9 mouse cellular contexts compared by ENCODE assay signal in the genomic region with DNA sequence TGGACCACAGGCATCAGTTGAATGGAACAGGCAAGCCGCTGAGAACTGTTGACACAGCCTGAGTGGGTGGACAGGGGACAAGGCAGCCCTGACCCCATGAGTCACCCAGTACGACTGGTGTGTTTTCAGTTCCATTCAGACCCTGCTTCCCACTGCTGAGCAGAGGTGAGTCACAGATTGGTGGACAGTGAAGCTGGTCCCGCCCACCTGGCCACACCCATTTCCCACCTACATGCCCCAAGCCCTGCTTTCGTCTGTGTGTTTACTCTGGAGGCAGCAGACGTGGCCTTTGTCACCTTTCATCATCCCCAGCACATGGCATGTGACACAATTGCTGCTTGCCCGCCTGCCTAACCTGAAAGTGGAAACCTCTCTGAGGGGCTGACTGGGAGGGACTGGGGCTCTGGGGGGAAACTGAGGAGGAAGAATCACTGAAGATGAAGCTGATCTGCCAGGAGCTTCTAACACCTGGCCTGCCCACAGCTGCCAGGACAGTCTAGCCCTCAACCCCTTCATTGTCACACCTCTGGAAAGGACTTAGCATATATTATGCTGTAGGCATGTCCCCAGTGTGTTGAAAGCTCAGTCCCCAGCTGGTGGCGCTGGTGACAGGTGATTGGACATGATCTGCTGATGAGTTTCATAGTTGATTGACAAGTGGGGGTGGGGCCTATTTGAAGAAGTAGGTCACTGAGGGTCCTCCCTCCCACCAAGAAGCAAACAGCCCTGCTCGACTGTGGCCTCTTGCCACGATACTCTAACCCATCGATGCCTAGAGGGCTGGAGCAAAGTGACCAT.
DNase-seq lines count a peak whose midpoint lies in the region; ATAC-seq and TF ChIP-seq lines count a peak whose summit lies in the region.
"Had no signal": no experiment of that assay in that cellular context is flagged by ENCODE, and none has a peak within 500 bp of the region (broad histone marks: within the 10 kb centered on the region; RNA-seq: fewer than 3 reads in every experiment).

No protein-coding gene starts in this region.

- ATAC-seq in forebrain, embryonic 14.5 days, result no peak

- no peak for TF ChIP-seq POLR2A in liver, adult 2 months (IDR thresholded peaks at IDR 0.05; ENCODE audit: extremely low read depth, insufficient read depth, low read length)

- peaks cover 4% of the 10 kb centered on the region for H3K4me1 ChIP-seq in liver, adult 2 months (ENCODE audit: control insufficient read depth, insufficient read depth, low read length)
- H3K4me1 ChIP-seq in forebrain, embryonic 14.5 days (ENCODE audit: control insufficient read depth, insufficient read depth, low read length), result no peaks in the 10 kb centered on the region

- peak; percentile 33; the same call in 1 of the 2 replicates for TF ChIP-seq CTCF in liver, adult 2 months (IDR thresholded peaks at IDR 0.05; ENCODE audit: low read depth, low read length)

- H3K9ac ChIP-seq in liver, adult 2 months (ENCODE audit: low read depth, low read length), result no peak overlapping the region
- H3K9ac ChIP-seq in forebrain, embryonic 14.5 days (ENCODE audit: low read length), result no peak overlapping the region

- no peaks in the 10 kb centered on the region for H3K9me3 ChIP-seq in forebrain, embryonic 14.5 days (replicated peaks; ENCODE audit: control insufficient read depth, low read length)

- H3K27me3 ChIP-seq in liver, adult 2 months (ENCODE audit: control insufficient read depth, insufficient read depth, low read length), result no peaks in the 10 kb centered on the region
- no peaks in the 10 kb centered on the region for H3K27me3 ChIP-seq in forebrain, embryonic 14.5 days (replicated peaks; ENCODE audit: control insufficient read depth, insufficient read depth, low read length)

- no peaks in the 10 kb centered on the region for H3K79me2 ChIP-seq in liver, adult 2 months (ENCODE audit: control insufficient read depth, insufficient read depth, low read length)

- peak; percentile 32 for DNase-seq in embryo, embryonic 10.5 days (ENCODE audit: low spot score)
- no peak for DNase-seq in embryo, embryonic 9.5 days (ENCODE audit: extremely low spot score)
- peak; percentile 53 to 69 for DNase-seq in urinary bladder, adult 18-20 months (ENCODE audit: low spot score in 2 of 2)
- DNase-seq in urinary bladder, postnatal 4 days (ENCODE audit: low spot score in 2 of 2), result no peak
- DNase-seq in liver, adult 2 months (ENCODE audit: extremely low read depth, low read depth, low spot score), result peak; percentile 82
- DNase-seq in yolk sac, embryonic 10.5 days (ENCODE audit: low spot score), result peak; percentile 80
- DNase-seq in forebrain, embryonic 14.5 days (ENCODE audit: low spot score), result no peak
- DNase-seq in heart, adult 18-20 months, result no peak

- no peak overlapping the region for H3K4me2 ChIP-seq in forebrain, embryonic 14.5 days (ENCODE audit: low read length)

- H3K36me3 ChIP-seq in liver, adult 2 months (ENCODE audit: control insufficient read depth, insufficient read depth, low read length), result no peaks in the 10 kb centered on the region
- H3K36me3 ChIP-seq in forebrain, embryonic 14.5 days (ENCODE audit: control insufficient read depth, insufficient read depth, low read length), result no peaks in the 10 kb centered on the region

- H3K27ac ChIP-seq in liver, adult 2 months (replicated peaks; ENCODE audit: insufficient read depth, low read depth, low read length), result no peak overlapping the region
- H3K27ac ChIP-seq in forebrain, embryonic 14.5 days (ENCODE audit: low read depth, low read length), result no peak overlapping the region
- H3K27ac ChIP-seq: macrophage had no signal

- 13% methylated on average over 10 of the region's 10 CpGs for WGBS in liver, adult 2 months
- WGBS in forebrain, embryonic 14.5 days, result 45% methylated on average over 10 of the region's 10 CpGs

- no peak overlapping the region for H3K4me3 ChIP-seq in liver, adult 2 months (ENCODE audit: insufficient read depth, low read depth, low read length)
- no peak overlapping the region for H3K4me3 ChIP-seq in forebrain, embryonic 14.5 days (ENCODE audit: low read depth, low read length)

Comparison
In these comparisons a context has a peak if more than half of its experiments do, and no peak if none do; other contexts are left out.
1. DNase-seq: peak in embryo, embryonic 10.5 days (single experiment), urinary bladder, adult 18-20 months (2 of 2), liver, adult 2 months (single experiment) and yolk sac, embryonic 10.5 days (single experiment); none in embryo, embryonic 9.5 days (single experiment), urinary bladder, postnatal 4 days (0 of 2), forebrain, embryonic 14.5 days (single experiment) and heart, adult 18-20 months (0 of 2).